Mouse (Mus musculus): Measurements from ENCODE around the gene Ctse.

GRCm38 (mm10) chr1:131618576-131618975 lies 19.5 kb upstream of the Ctse start:
- TF ChIP-seq EP300 (IDR thresholded peaks at IDR 0.05; ENCODE audit: low read length) (no peak), UBTF (IDR thresholded peaks at IDR 0.05; ENCODE audit: low read depth, low read length) (no peak), CTCF (conservative IDR thresholded peaks at IDR 0.05 in 1 of 2, IDR thresholded peaks at IDR 0.05 in 1 of 2; ENCODE audit: low read depth in 2 of 2, low read length in 2 of 2) (peak in 1 of 2 experiments; percentile 55; a peak in 2 of 4 replicates), POLR2A (IDR thresholded peaks at IDR 0.05; ENCODE audit: low read depth, low read length) (no peak), ELF1 (IDR thresholded peaks at IDR 0.05; ENCODE audit: low read depth, low read length) (no peak), E2F4 (IDR thresholded peaks at IDR 0.05; ENCODE audit: insufficient replicate concordance, low read depth, low read length) (no peak), RAD21 (IDR thresholded peaks at IDR 0.05; ENCODE audit: low read depth, low read length) (peak; percentile 50)

Data from CH12.LX (cell line).